ENCODE assay signal across 27 mouse cellular contexts in genomic region chr12:79492613-79493012, GRCm38 (mm10).
DNase-seq lines count a peak whose midpoint lies in the region; ATAC-seq and TF ChIP-seq lines count a peak whose summit lies in the region.
"Had no signal": no experiment of that assay in that cellular context is flagged by ENCODE, and none has a peak within 500 bp of the region (broad histone marks: within the 10 kb centered on the region; RNA-seq: fewer than 3 reads in every experiment).

No protein-coding gene starts in this region.

- in situ Hi-C loops in CH12.LX (cut with MboI; ENCODE audit: low pct_ligation_motif_present, low pct_unique_long_range_greater_than_20kb, low sequenced_read_pairs), result no loop called here

- no peak for TF ChIP-seq CTCF in intestine, postnatal 0 days (IDR thresholded peaks at IDR 0.05; ENCODE audit: low read depth)
- TF ChIP-seq CTCF in CH12.LX (conservative IDR thresholded peaks at IDR 0.05 in 1 of 2, IDR thresholded peaks at IDR 0.05 in 1 of 2; ENCODE audit: low read depth in 2 of 2, low read length in 2 of 2), result no peak
- TF ChIP-seq CTCF in embryonic fibroblast, embryonic 13.5 days (IDR thresholded peaks at IDR 0.05; ENCODE audit: borderline replicate concordance, insufficient read depth, low read length), result no peak

- H3K4me2 ChIP-seq in intestine, embryonic 15.5 days (replicated peaks), result no peak overlapping the region
- H3K4me2 ChIP-seq in intestine, postnatal 0 days (replicated peaks; ENCODE audit: low read depth), result no peak overlapping the region
- H3K4me2 ChIP-seq in CH12.LX (ENCODE audit: insufficient read depth, low read depth, poor library complexity, severe bottlenecking), result peak overlapping the region; percentile 41
- no peak overlapping the region for H3K4me2 ChIP-seq in stomach, embryonic 15.5 days
- no peak overlapping the region for H3K4me2 ChIP-seq in hindbrain, embryonic 13.5 days
- H3K4me2 ChIP-seq: embryonic facial prominence, embryonic 12.5 days; forebrain, embryonic 13.5 days; heart, embryonic 12.5 days; heart, embryonic 15.5 days; hindbrain, embryonic 14.5 days had no signal

- DNase-seq in CH12.LX (ENCODE audit: extremely low read depth), result no peak
- DNase-seq in cerebellum, postnatal 36 days, result no peak
- no peak for DNase-seq in gastrocnemius, postnatal 36 days
- DNase-seq: adrenal gland, adult 8-10 months; adrenal gland, postnatal 25 days; cerebellum, adult 11-12 months; cerebellum, adult 8-10 months; cerebellum, postnatal 10 days; forebrain, postnatal 0 days; gastrocnemius, postnatal 25 days; heart, postnatal 10 days; heart, postnatal 36 days had no signal

- no peaks in the 10 kb centered on the region for H3K9me3 ChIP-seq in intestine, embryonic 15.5 days
- H3K9me3 ChIP-seq in intestine, postnatal 0 days (ENCODE audit: control insufficient read depth), result no peaks in the 10 kb centered on the region
- H3K9me3 ChIP-seq in CH12.LX (replicated peaks; ENCODE audit: low read length), result no peaks in the 10 kb centered on the region
- H3K9me3 ChIP-seq in stomach, embryonic 15.5 days, result no peaks in the 10 kb centered on the region
- H3K9me3 ChIP-seq in hindbrain, embryonic 13.5 days, result no peaks in the 10 kb centered on the region
- H3K9me3 ChIP-seq: embryonic facial prominence, embryonic 12.5 days; forebrain, embryonic 13.5 days; heart, embryonic 12.5 days; heart, embryonic 15.5 days; hindbrain, embryonic 10.5 days had no signal

- intact Hi-C loops in gastrocnemius, postnatal 36 days (cut with DNase I), result no loop called here

- H3K79me2 ChIP-seq in CH12.LX (replicated peaks; ENCODE audit: control insufficient read depth, extremely low read depth, insufficient read depth, poor library complexity, severe bottlenecking), result no peaks in the 10 kb centered on the region

- no peak for TF ChIP-seq RAD21 in CH12.LX (IDR thresholded peaks at IDR 0.05; ENCODE audit: low read depth, low read length)

- no peak overlapping the region for H3K9ac ChIP-seq in intestine, embryonic 15.5 days
- H3K9ac ChIP-seq in intestine, postnatal 0 days (ENCODE audit: low read depth, low read length), result no peak overlapping the region
- peak overlapping the region; percentile 19; the same call in 1 of the 2 replicates for H3K9ac ChIP-seq in CH12.LX (ENCODE audit: insufficient read depth, low read depth)
- no peak overlapping the region for H3K9ac ChIP-seq in stomach, embryonic 15.5 days
- H3K9ac ChIP-seq in hindbrain, embryonic 13.5 days, result no peak overlapping the region
- H3K9ac ChIP-seq: embryonic facial prominence, embryonic 12.5 days; forebrain, embryonic 13.5 days; forebrain, postnatal 0 days; heart, embryonic 12.5 days; heart, embryonic 15.5 days; hindbrain, embryonic 14.5 days had no signal

- dilution Hi-C loops in CH12.LX (cut with MboI; ENCODE audit: extremely low pct_ligation_motif_present, extremely low pct_unique_long_range_greater_than_20kb, low sequenced_read_pairs), result no loop called here

- peak; percentile 58; the same call in 1 of the 2 replicates for ATAC-seq in intestine, embryonic 15.5 days
- no peak for ATAC-seq in intestine, postnatal 0 days
- ATAC-seq in stomach, embryonic 15.5 days (ENCODE audit: insufficient read depth, low FRiP score, low read depth), result no peak
- no peak for ATAC-seq in hindbrain, embryonic 13.5 days (ENCODE audit: low FRiP score)
- ATAC-seq: activated CD4-positive, CD25-positive, alpha-beta regulatory T cell, adult 4 months; CD4-positive, CD25-positive, alpha-beta regulatory T cell, adult 4 months; forebrain, embryonic 13.5 days; forebrain, postnatal 0 days; hindbrain, postnatal 0 days had no signal

- WGBS in intestine, embryonic 15.5 days, result 63% methylated on average over 4 of the region's 4 CpGs
- WGBS in intestine, postnatal 0 days, result 53% methylated on average over 4 of the region's 4 CpGs
- WGBS in stomach, embryonic 15.5 days, result 78% methylated on average over 4 of the region's 4 CpGs
- 97% methylated on average over 4 of the region's 4 CpGs for WGBS in hindbrain, embryonic 13.5 days

- no peak for TF ChIP-seq POLR2A in CH12.LX (IDR thresholded peaks at IDR 0.05; ENCODE audit: low read depth, low read length)
- no peak for TF ChIP-seq POLR2A in embryonic fibroblast, embryonic 13.5 days (IDR thresholded peaks at IDR 0.05; ENCODE audit: low read depth, low read length)

- H3K27ac ChIP-seq in intestine, embryonic 15.5 days, result no peak overlapping the region
- H3K27ac ChIP-seq in intestine, postnatal 0 days (ENCODE audit: low read depth, low read length), result no peak overlapping the region
- H3K27ac ChIP-seq in CH12.LX (ENCODE audit: insufficient read depth, low read depth), result peak overlapping the region; percentile 86
- peak overlapping the region; percentile 70; the same call in 1 of the 2 replicates for H3K27ac ChIP-seq in embryonic fibroblast, embryonic 13.5 days (ENCODE audit: insufficient read depth, low read length)
- H3K27ac ChIP-seq in stomach, embryonic 15.5 days, result 0 out of 2 replicates have a peak overlapping the region, but pooled peaks have one; percentile 54
- H3K27ac ChIP-seq in hindbrain, embryonic 13.5 days, result no peak overlapping the region
- H3K27ac ChIP-seq: embryonic facial prominence, embryonic 12.5 days; forebrain, embryonic 10.5 days; forebrain, embryonic 13.5 days; heart, embryonic 15.5 days; hindbrain, embryonic 10.5 days; hindbrain, embryonic 14.5 days; hindbrain, postnatal 0 days had no signal

- no peaks in the 10 kb centered on the region for H3K27me3 ChIP-seq in intestine, embryonic 15.5 days (replicated peaks)
- no peaks in the 10 kb centered on the region for H3K27me3 ChIP-seq in intestine, postnatal 0 days (replicated peaks; ENCODE audit: control insufficient read depth, insufficient read depth, low read length)
- no peaks in the 10 kb centered on the region for H3K27me3 ChIP-seq in CH12.LX (replicated peaks)
- H3K27me3 ChIP-seq in stomach, embryonic 15.5 days (replicated peaks), result no peaks in the 10 kb centered on the region
- H3K27me3 ChIP-seq in hindbrain, embryonic 13.5 days, result no peaks in the 10 kb centered on the region
- H3K27me3 ChIP-seq: embryonic facial prominence, embryonic 12.5 days; forebrain, embryonic 13.5 days; heart, embryonic 12.5 days; heart, embryonic 15.5 days had no signal

- no peak overlapping the region for H3K4me3 ChIP-seq in intestine, embryonic 15.5 days (replicated peaks)
- no peak overlapping the region for H3K4me3 ChIP-seq in intestine, postnatal 0 days (ENCODE audit: low read depth, low read length)
- H3K4me3 ChIP-seq in CH12.LX (replicated peaks in 1 of 3; ENCODE audit: low read depth in 2 of 3, low read length in 2 of 3, poor library complexity in 1 of 3), result no peak overlapping the region
- H3K4me3 ChIP-seq in embryonic fibroblast, embryonic 13.5 days (ENCODE audit: insufficient read depth, low read length), result no peak overlapping the region
- no peak overlapping the region for H3K4me3 ChIP-seq in stomach, embryonic 15.5 days (replicated peaks)
- no peak overlapping the region for H3K4me3 ChIP-seq in hindbrain, embryonic 13.5 days
- H3K4me3 ChIP-seq: embryonic facial prominence, embryonic 12.5 days; forebrain, embryonic 10.5 days; forebrain, embryonic 13.5 days; heart, embryonic 12.5 days; heart, embryonic 15.5 days; hindbrain, embryonic 10.5 days had no signal

- no peak for TF ChIP-seq EP300 in CH12.LX (IDR thresholded peaks at IDR 0.05; ENCODE audit: low read length)

- no peaks in the 10 kb centered on the region for H3K36me3 ChIP-seq in intestine, embryonic 15.5 days
- H3K36me3 ChIP-seq in intestine, postnatal 0 days (ENCODE audit: control insufficient read depth, insufficient read depth), result no peaks in the 10 kb centered on the region
- peaks cover 0 to 17% of the 10 kb centered on the region in 2 experiments for H3K36me3 ChIP-seq in CH12.LX (replicated peaks in 1 of 2; ENCODE audit: control insufficient read depth in 1 of 2, insufficient read depth in 1 of 2, low read length in 1 of 2)
- no peaks in the 10 kb centered on the region for H3K36me3 ChIP-seq in stomach, embryonic 15.5 days
- H3K36me3 ChIP-seq in hindbrain, embryonic 13.5 days, result no peaks in the 10 kb centered on the region
- H3K36me3 ChIP-seq: embryonic facial prominence, embryonic 12.5 days; forebrain, embryonic 10.5 days; heart, embryonic 12.5 days; heart, embryonic 15.5 days; hindbrain, embryonic 10.5 days had no signal

- H3K4me1 ChIP-seq in intestine, embryonic 15.5 days (replicated peaks), result no peaks in the 10 kb centered on the region
- H3K4me1 ChIP-seq in intestine, postnatal 0 days (replicated peaks; ENCODE audit: control insufficient read depth, insufficient read depth, low read length), result no peaks in the 10 kb centered on the region
- H3K4me1 ChIP-seq in CH12.LX (ENCODE audit: control insufficient read depth in 1 of 2, insufficient read depth in 2 of 2), result peaks cover 24 to 39% of the 10 kb centered on the region in 2 experiments
- peaks cover 7% of the 10 kb centered on the region for H3K4me1 ChIP-seq in embryonic fibroblast, embryonic 13.5 days (ENCODE audit: control insufficient read depth, insufficient read depth, low read length)
- H3K4me1 ChIP-seq in stomach, embryonic 15.5 days, result no peaks in the 10 kb centered on the region
- no peaks in the 10 kb centered on the region for H3K4me1 ChIP-seq in hindbrain, embryonic 13.5 days (replicated peaks)
- H3K4me1 ChIP-seq: forebrain, embryonic 10.5 days; forebrain, embryonic 13.5 days; hindbrain, embryonic 10.5 days had no signal

TF ChIP-seq in CH12.LX, 34 proteins besides CTCF, POLR2A, EP300 and RAD21 (continues in another document):
- TF ChIP-seq MAX (IDR thresholded peaks at IDR 0.05; ENCODE audit: low read length) (no peak), KAT2A (IDR thresholded peaks at IDR 0.05; ENCODE audit: insufficient replicate concordance, low read length) (no peak), ELF1 (IDR thresholded peaks at IDR 0.05; ENCODE audit: low read depth, low read length) (no peak), ZNF384 (IDR thresholded peaks at IDR 0.05; ENCODE audit: low read depth, low read length) (no peak), JUND (conservative IDR thresholded peaks at IDR 0.05; ENCODE audit: low read depth, low read length) (no peak), RCOR1 (conservative IDR thresholded peaks at IDR 0.05; ENCODE audit: low read depth, low read length) (no peak), HCFC1 (IDR thresholded peaks at IDR 0.05; ENCODE audit: low read depth, low read length) (no peak), USF1 (IDR thresholded peaks at IDR 0.05; ENCODE audit: low read depth, low read length) (no peak), ZMIZ1 (IDR thresholded peaks at IDR 0.05; ENCODE audit: low read depth, low read length) (no peak), POLR2AphosphoS2 (IDR thresholded peaks at IDR 0.05; ENCODE audit: low read depth, low read length) (no peak), MEF2A (IDR thresholded peaks at IDR 0.05; ENCODE audit: borderline replicate concordance, low read depth, low read length) (no peak), IRF4 (IDR thresholded peaks at IDR 0.05; ENCODE audit: low read depth, low read length) (no peak), TCF12 (IDR thresholded peaks at IDR 0.05; ENCODE audit: low read depth, low read length) (no peak), CHD2 (IDR thresholded peaks at IDR 0.05; ENCODE audit: low read length) (no peak), BHLHE40 (IDR thresholded peaks at IDR 0.05; ENCODE audit: low read depth, low read length) (no peak), PAX5 (IDR thresholded peaks at IDR 0.05; ENCODE audit: low read length) (no peak)

Comparison
In these comparisons a context has a peak if more than half of its experiments do, and no peak if none do; other contexts are left out.
1. H3K27ac ChIP-seq: peak in CH12.LX (single experiment), embryonic fibroblast, embryonic 13.5 days (single experiment) and stomach, embryonic 15.5 days (single experiment); none in intestine, embryonic 15.5 days (single experiment), intestine, postnatal 0 days (single experiment) and hindbrain, embryonic 13.5 days (single experiment).